Mouse (Mus musculus) forebrain, embryonic 12.5 days (tissue): Measurements from ENCODE around the gene Clip3. TPM values are rescaled to one million over a fixed set of nuclear protein-coding genes. Genes with fewer than 3 reads are reported as not detected.

Experiments used
- ATAC-seq: fragments of 200-750 bp; cut with Nextera tagmentation; 2 replicates; pipeline ENCODE4 v1.8.0; 2017; ENCODE audit warnings: moderate TSS enrichment; ENCODE audit not compliant: low FRiP score
- H3K27ac ChIP-seq: fragments of 300-500 bp; sonication (generic); 2 replicates; pipeline ENCODE4 v1.5.1; 2016; ENCODE audit warnings: mild to moderate bottlenecking
- H3K27me3 ChIP-seq: fragments of 300-500 bp; sonication (generic); 2 replicates; pipeline ENCODE4 v1.6.1; 2016; ENCODE audit warnings: mild to moderate bottlenecking
- H3K36me3 ChIP-seq: fragments of 300-500 bp; sonication (generic); replicated peaks from 2 replicates; pipeline ENCODE4 v1.6.1; 2016; ENCODE audit warnings: mild to moderate bottlenecking
- H3K4me1 ChIP-seq: fragments of 300-500 bp; sonication (generic); 2 replicates; pipeline ENCODE4 v1.6.1; 2016
- H3K4me2 ChIP-seq: fragments of 300-500 bp; sonication (generic); 2 replicates; pipeline ENCODE4 v1.6.1; 2016; ENCODE audit warnings: mild to moderate bottlenecking, moderate library complexity
- H3K4me3 ChIP-seq: fragments of 300-500 bp; sonication (generic); replicated peaks from 2 replicates; pipeline ENCODE4 v1.5.1; 2016; ENCODE audit warnings: mild to moderate bottlenecking
- H3K9ac ChIP-seq: fragments of 300-500 bp; sonication (generic); 2 replicates; pipeline ENCODE4 v1.6.1; 2016; ENCODE audit warnings: mild to moderate bottlenecking
- H3K9me3 ChIP-seq: fragments of 300-500 bp; sonication (generic); 2 replicates; pipeline ENCODE4 v1.6.1; 2016
- WGBS: fragments of 180-500 bp; shearing (Covaris S2); methylation state at CpG from one replicate; pipeline ENCODE4 v1.1.7; 2016; 5-methylcytosine and 5-hydroxymethylcytosine counted together
- polyA plus RNA-seq: library from polyadenylated mRNA; unstranded; fragments of >200 nt; fragmentation: Nextera tagmentation; extraction: Ambion mirVana; gene quantifications from 2 replicates; pipeline ENCODE4 v1.2.1, GENCODE M21; 2016

Gene Clip3
- polyA plus RNA-seq, 1 experiment from 2014 or later, result 77.2 TPM

DNA sequence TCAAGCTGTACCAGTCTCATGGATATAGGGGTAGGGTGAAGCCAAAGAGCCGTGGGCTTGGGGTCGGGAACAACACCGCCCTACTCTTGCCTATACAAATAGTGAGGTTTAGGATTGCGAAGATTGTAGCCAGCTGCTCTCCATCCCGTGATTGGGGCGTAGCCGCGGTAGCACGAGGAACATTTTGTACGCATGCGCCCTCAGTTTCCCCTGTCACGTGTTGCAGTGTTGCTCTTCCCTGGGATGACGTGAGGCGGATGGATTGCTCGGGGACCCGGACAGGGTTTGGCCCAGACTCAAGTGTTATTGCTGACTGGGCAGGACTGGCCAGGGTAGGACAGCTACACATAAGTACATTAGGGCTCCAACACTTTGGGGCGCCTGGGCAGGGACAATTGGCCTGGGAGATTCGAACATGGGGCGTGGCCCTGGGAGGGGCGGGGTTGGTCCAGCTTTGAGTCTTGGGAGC, 10.8 kb upstream of the Clip3 start:
- H3K27me3 ChIP-seq, result no peaks in the 10 kb centered on the region
- no peaks in the 10 kb centered on the region for H3K36me3 ChIP-seq
- peak overlapping the region; percentile 96 for H3K27ac ChIP-seq
- no peaks in the 10 kb centered on the region for H3K9me3 ChIP-seq
- 1% methylated on average over 20 of the region's 20 CpGs for WGBS
- peak overlapping the region; percentile 68 for H3K4me3 ChIP-seq
- H3K4me1 ChIP-seq, result peaks cover 15% of the 10 kb centered on the region
- peak; percentile 88 for ATAC-seq
- H3K4me2 ChIP-seq, result peak overlapping the region; percentile 69
- H3K9ac ChIP-seq, result peak overlapping the region; percentile 40; the same call in 1 of the 2 replicates

GRCm38 (mm10) chr7:30281522-30281921, 10.0 kb upstream of the Clip3 start:
- no peaks in the 10 kb centered on the region for H3K9me3 ChIP-seq

GRCm38 (mm10) chr7:30282740-30283139, 8.8 kb upstream of the Clip3 start:
- Histone ChIP-seq H3K4me1 (peaks cover 15% of the 10 kb centered on the region), H3K9ac (no peak overlapping the region), H3K4me2 (no peak overlapping the region), H3K27ac (no peak overlapping the region), H3K9me3 (no peaks in the 10 kb centered on the region), H3K27me3 (peaks cover 3% of the 10 kb centered on the region; the same call in 1 of the 2 replicates), H3K36me3 (no peaks in the 10 kb centered on the region), H3K4me3 (no peak overlapping the region)
- 86% methylated on average over 7 of the region's 7 CpGs for WGBS
- ATAC-seq, result no peak

More at GRCm38 (mm10) chr7:30281522-30281921, 10.0 kb upstream of the Clip3 start:
- no peak for ATAC-seq
- 85% methylated on average over 4 of the region's 4 CpGs for WGBS
- Histone ChIP-seq H3K4me2 (peak overlapping the region; percentile 69; the same call in 1 of the 2 replicates), H3K4me1 (peaks cover 15% of the 10 kb centered on the region), H3K9ac (no peak overlapping the region), H3K27me3 (no peaks in the 10 kb centered on the region), H3K36me3 (no peaks in the 10 kb centered on the region), H3K27ac (no peak overlapping the region), H3K4me3 (no peak overlapping the region)

- H3K27me3 ChIP-seq, result peaks cover 3% of the 10 kb centered on the region; the same call in 1 of the 2 replicates
- no peak overlapping the region for H3K27ac ChIP-seq
- H3K9me3 ChIP-seq, result no peaks in the 10 kb centered on the region
- WGBS, result 68% methylated on average over 8 of the region's 8 CpGs
- H3K9ac ChIP-seq, result no peak overlapping the region
- no peak overlapping the region for H3K4me3 ChIP-seq
- H3K36me3 ChIP-seq, result no peaks in the 10 kb centered on the region
- H3K4me2 ChIP-seq, result no peak overlapping the region
- ATAC-seq, result no peak
- peaks cover 12% of the 10 kb centered on the region for H3K4me1 ChIP-seq
Measured at GRCm38 (mm10) chr7:30286701-30287410, 4.7 kb upstream of the Clip3 start.

GRCm38 (mm10) chr7:30288046-30288445, 3.5 kb upstream of the Clip3 start:
- H3K9me3 ChIP-seq, result no peaks in the 10 kb centered on the region
- peaks cover 3% of the 10 kb centered on the region; the same call in 1 of the 2 replicates for H3K27me3 ChIP-seq
- H3K9ac ChIP-seq, result no peak overlapping the region
- no peak for ATAC-seq
- no peak overlapping the region for H3K4me3 ChIP-seq
- no peak overlapping the region for H3K4me2 ChIP-seq
- no peak overlapping the region for H3K27ac ChIP-seq
- 68% methylated on average over 6 of the region's 6 CpGs for WGBS
- H3K4me1 ChIP-seq, result peaks cover 22% of the 10 kb centered on the region
- peaks cover 5% of the 10 kb centered on the region; the same call in 1 of the 2 replicates for H3K36me3 ChIP-seq

GRCm38 (mm10) chr7:30289071-30289713, 2.3 kb upstream of the Clip3 start:
- Histone ChIP-seq H3K9ac (no peak overlapping the region), H3K4me3 (no peak overlapping the region), H3K9me3 (no peaks in the 10 kb centered on the region), H3K36me3 (peaks cover 6% of the 10 kb centered on the region; the same call in 1 of the 2 replicates), H3K4me2 (no peak overlapping the region), H3K4me1 (peaks cover 31% of the 10 kb centered on the region), H3K27me3 (peaks cover 3% of the 10 kb centered on the region; the same call in 1 of the 2 replicates), H3K27ac (no peak overlapping the region)
- 73% methylated on average over 7 of the region's 7 CpGs for WGBS
- ATAC-seq, result no peak

GRCm38 (mm10) chr7:30289714-30290399, 1.7 kb upstream of the Clip3 start:
- no peak for ATAC-seq
- H3K4me2 ChIP-seq, result no peak overlapping the region

GRCm38 (mm10) chr7:30293795-30294194, 2.3 kb downstream of the Clip3 start:
- Histone ChIP-seq H3K4me1 (peaks cover 36% of the 10 kb centered on the region), H3K9me3 (no peaks in the 10 kb centered on the region), H3K27me3 (no peaks in the 10 kb centered on the region), H3K4me3 (no peak overlapping the region), H3K27ac (no peak overlapping the region), H3K36me3 (peaks cover 52% of the 10 kb centered on the region), H3K9ac (no peak overlapping the region), H3K4me2 (no peak overlapping the region)
- 84% methylated on average over 13 of the region's 13 CpGs for WGBS
- ATAC-seq, result no peak

More at GRCm38 (mm10) chr7:30289714-30290399, 1.7 kb upstream of the Clip3 start:
- 43% methylated on average over 10 of the region's 10 CpGs for WGBS
- H3K36me3 ChIP-seq, result peaks cover 13% of the 10 kb centered on the region
- no peak overlapping the region for H3K27ac ChIP-seq
- peak overlapping the region; percentile 25; the same call in 1 of the 2 replicates for H3K9ac ChIP-seq
- H3K9me3 ChIP-seq, result no peaks in the 10 kb centered on the region
- peaks cover 36% of the 10 kb centered on the region for H3K4me1 ChIP-seq
- H3K27me3 ChIP-seq, result peaks cover 3% of the 10 kb centered on the region; the same call in 1 of the 2 replicates
- no peak overlapping the region for H3K4me3 ChIP-seq

GRCm38 (mm10) chr7:30294296-30294695, 2.8 kb downstream of the Clip3 start:
- Histone ChIP-seq H3K27ac (no peak overlapping the region), H3K4me3 (no peak overlapping the region), H3K9me3 (no peaks in the 10 kb centered on the region), H3K27me3 (no peaks in the 10 kb centered on the region), H3K9ac (no peak overlapping the region), H3K4me2 (no peak overlapping the region), H3K36me3 (peaks cover 57% of the 10 kb centered on the region), H3K4me1 (peaks cover 35% of the 10 kb centered on the region)
- 94% methylated on average over 5 of the region's 5 CpGs for WGBS
- ATAC-seq, result no peak

GRCm38 (mm10) chr7:30295103-30295502, 3.6 kb downstream of the Clip3 start:
- peaks cover 65% of the 10 kb centered on the region for H3K36me3 ChIP-seq

GRCm38 (mm10) chr7:30296816-30297215, 5.3 kb downstream of the Clip3 start:
- Histone ChIP-seq H3K27ac (no peak overlapping the region), H3K4me2 (no peak overlapping the region), H3K9me3 (no peaks in the 10 kb centered on the region), H3K36me3 (peaks cover 80% of the 10 kb centered on the region), H3K4me1 (peaks cover 24% of the 10 kb centered on the region), H3K4me3 (no peak overlapping the region), H3K27me3 (no peaks in the 10 kb centered on the region), H3K9ac (no peak overlapping the region)
- ATAC-seq, result no peak
- 96% methylated on average over 15 of the region's 15 CpGs for WGBS

More at GRCm38 (mm10) chr7:30295103-30295502, 3.6 kb downstream of the Clip3 start:
- ATAC-seq, result no peak
- Histone ChIP-seq H3K4me3 (no peak overlapping the region), H3K4me2 (no peak overlapping the region), H3K4me1 (peaks cover 29% of the 10 kb centered on the region), H3K9ac (no peak overlapping the region), H3K27ac (no peak overlapping the region), H3K27me3 (no peaks in the 10 kb centered on the region), H3K9me3 (no peaks in the 10 kb centered on the region)
- WGBS, result 80% methylated on average over 10 of the region's 10 CpGs

DNA sequence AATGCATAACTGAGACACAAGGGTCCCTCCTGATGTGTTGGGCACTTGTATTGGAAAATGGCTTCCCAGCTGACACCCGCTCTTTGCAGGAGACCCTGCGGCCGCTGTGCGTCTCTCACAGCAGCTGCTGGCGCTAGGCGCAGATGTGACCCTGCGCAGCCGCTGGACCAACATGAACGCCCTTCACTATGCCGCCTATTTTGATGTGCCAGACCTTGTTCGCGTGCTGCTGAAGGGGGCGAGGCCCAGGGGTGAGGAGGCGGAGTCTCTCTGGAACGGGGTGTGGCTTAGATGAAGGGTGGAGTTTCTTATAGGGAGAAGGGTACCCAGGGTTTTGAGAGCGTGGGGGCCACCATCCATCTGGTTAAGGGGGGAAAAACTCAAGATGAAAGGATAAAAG, 5.7 kb downstream of the Clip3 start:
- H3K36me3 ChIP-seq, result peaks cover 85% of the 10 kb centered on the region
- 87% methylated on average over 16 of the region's 16 CpGs for WGBS

More for the DNA sequence above, 5.7 kb downstream of the Clip3 start:
- H3K4me2 ChIP-seq, result no peak overlapping the region
- no peak overlapping the region for H3K27ac ChIP-seq
- H3K4me1 ChIP-seq, result peaks cover 22% of the 10 kb centered on the region
- no peaks in the 10 kb centered on the region for H3K9me3 ChIP-seq
- no peak overlapping the region for H3K4me3 ChIP-seq
- ATAC-seq, result no peak
- H3K27me3 ChIP-seq, result no peaks in the 10 kb centered on the region
- no peak overlapping the region for H3K9ac ChIP-seq
